Mouse (Mus musculus): ENCODE results near the gene Nanos1. TPM values are rescaled to one million over a fixed set of nuclear protein-coding genes. Genes with fewer than 3 reads are reported as not detected.

Nanos1 gene
- total and polyA plus RNA-seq, 3 experiments: 0.73 to 1.2 (median 1.2) TPM

GRCm38 (mm10) chr19:60788214-60788960 is 32.6 kb downstream of the Nanos1 start:
- no peak for DNase-seq

- DNase-seq: no peak
Measured at GRCm38 (mm10) chr19:60789452-60789851, 33.7 kb downstream of the Nanos1 start.

DNA sequence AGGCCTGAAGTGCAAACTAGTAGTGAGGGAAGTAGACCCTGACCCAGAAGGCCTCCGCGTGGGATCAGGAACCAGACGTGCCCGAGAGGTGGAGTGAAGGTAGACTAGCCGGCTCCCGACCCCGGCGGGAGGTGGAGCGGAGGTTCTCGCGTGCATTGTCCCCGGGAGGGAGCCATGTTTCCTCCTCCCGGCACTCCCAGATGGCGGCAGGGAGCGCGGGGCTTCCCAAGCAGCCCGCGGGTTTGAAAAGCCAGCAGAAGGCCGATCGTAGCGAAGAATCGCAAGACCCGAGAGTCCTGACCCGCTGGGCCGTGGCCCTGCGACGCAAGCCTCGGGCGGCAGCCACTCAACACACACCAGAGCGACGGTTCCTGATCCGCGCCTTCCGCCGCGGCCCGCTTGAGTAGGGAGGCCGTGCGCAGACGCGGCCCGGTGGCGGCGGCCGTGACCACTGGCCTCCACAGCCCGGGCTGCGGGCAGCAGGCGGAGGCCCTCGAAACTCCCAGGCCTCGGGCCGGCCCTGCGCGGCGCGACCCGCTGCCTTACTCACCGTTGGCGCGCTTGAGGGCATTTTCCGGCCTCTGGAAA is 34.2 kb downstream of the Nanos1 start:
- DNase-seq: peak; percentile 73

DNA sequence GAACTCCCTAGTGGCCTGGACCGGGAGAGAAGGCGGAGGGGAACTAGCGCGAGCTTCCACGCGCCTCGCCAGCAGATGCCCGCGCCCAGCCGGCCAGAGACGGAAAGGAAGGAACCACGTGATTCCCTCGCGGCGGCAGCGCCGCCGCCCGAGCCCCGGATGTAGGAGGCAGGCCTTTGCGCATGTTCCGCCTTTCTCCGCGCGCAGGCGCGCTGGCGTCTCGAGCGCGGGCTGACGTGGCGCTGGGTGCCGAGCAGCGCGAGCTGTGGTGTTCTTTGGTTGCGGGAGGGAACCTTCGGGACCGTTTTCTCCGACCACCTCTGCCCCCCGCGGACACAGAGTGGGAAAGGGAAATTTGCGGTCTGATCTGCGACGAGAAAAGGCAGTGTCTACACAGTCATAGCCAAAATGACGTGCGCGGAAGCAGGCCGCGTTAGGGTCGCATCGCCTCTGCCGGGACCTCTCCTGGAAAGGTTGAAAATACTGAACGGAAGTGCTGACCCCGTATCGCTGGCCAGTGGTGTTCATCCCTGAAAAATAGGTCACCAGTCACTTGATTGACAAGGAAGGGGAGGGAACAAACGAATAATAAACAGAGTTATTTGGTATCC is 34.9 kb downstream of the Nanos1 start, which contains the start of gene Eif3a:
TSS of gene Eif3a (minus strand) at position 108 of the 611 bp plus-strand sequence.
- peak; percentile 97 for DNase-seq

DNA sequence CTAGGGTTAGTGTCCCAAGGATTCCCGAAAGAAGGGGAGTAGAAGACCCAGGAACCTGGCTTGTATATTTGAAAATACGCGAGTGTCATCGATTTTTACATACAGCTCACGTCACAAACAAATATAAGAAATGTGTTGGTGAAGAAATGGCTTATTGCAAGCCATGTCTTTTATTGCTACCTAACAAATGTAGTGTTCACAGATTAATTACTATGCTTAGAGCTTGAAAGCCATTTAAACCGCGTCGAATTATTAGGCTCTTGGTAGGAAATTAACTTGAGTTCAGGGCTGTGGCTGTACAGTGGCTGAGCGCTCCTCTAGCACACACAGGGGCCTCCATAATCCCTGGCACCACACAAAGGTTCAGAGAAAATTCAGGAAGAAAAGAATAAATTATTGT is 35.4 kb downstream of the Nanos1 start:
- DNase-seq: peak; percentile 7

DNA sequence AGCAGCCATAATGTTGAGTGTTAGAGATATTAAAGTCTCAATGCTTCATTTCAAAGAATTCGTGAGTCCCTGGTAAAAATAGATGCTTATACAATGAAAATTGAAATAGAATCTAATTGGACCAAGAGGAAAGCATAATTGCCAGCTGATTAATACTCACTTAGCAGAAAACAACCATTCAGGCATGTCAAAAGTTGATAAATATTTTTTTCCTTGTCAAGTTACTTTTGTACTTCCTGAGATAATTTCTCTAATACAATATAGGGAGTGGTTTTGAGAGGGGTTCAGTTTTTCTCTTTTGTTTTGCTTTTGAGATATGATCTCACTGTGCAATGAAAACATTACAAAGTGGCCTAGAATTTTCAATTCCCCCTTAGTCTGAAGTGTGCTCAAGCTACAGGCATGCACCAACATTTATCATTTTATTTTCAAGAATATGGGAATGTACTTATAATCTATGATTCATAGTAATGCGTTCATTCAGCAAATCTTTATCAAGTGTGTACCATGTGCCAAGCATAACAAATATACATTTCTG is 37.5 kb downstream of the Nanos1 start:
- DNase-seq: no peak

DNA sequence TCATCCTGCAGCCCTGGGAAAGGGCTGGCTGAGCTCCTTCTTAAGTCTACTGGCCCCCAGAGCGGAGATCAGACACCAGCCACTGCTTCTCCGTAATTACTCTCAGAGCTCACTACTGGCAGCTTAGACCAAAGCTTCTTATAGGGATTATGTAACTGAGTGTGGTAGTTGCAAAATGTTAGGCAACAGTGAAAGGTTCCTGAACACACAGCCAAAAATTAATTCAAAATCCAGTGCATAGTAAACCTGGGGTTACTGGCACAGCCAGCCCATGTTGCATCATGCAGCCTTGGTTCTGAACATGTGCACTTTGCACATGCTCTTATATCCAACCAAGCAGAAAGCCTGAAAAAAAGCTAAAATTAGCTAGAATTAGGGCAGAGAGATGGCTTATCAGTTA is 39.5 kb downstream of the Nanos1 start:
- peak; percentile 70 for DNase-seq

- DNase-seq: no peak
Measured at GRCm38 (mm10) chr19:60797415-60797814, 41.6 kb downstream of the Nanos1 start.

DNA sequence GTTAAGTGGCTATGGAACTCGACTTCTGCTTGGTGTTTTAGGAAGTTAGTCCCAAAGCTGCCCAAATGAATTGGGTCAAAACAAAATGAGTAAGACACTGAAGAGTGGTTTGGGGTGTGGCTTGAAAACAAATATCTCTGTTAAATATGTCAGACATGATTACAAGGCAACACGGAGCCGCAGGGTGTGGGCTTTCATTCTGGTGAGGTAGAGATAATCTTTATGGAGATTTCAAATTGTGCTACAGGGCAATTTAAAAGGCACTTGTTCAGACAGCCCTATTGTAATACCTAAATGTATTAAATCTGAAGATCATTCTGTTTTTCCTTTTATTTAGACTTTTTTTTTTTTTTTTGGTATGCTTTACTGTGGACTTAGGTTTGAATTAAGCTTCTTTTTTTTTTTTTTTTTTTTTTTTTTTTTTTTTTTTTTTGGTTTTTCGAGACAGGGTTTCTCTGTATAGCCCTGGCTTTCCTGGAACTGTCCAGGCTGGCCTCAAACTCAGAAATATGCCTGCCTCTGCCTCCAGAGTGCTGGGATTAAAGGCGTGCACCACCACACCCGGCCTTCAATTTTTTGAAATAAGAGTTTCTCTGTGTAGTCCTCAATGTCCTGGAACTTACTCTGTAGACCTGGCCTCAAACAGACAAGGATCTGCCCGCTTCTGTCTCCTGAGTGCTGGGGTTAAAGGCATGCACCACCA is 44.2 kb downstream of the Nanos1 start:
- no peak for DNase-seq

GRCm38 (mm10) chr19:60804903-60805302 is 49.1 kb downstream of the Nanos1 start:
- DNase-seq: no peak

Small RNA genes within 50 kb of the gene (microRNA-seq; reads per million reads assigned to microRNA genes)
- 0 reads per million in 2 experiments for gene mmu-mir-3084-1

Other genes with a start within 250 kb of the Nanos1 start
- gene Cacul1, start 175.0 kb upstream of the Nanos1 start, total RNA-seq (2021): 10 to 100 TPM; 37.0 to 48.0 TPM
- gene Cacul1, start 175.0 kb upstream of the Nanos1 start, polyA plus RNA-seq (2012; rRNA removed): 21.5 and 23.2 TPM in 2 replicates
- 100 to 1,000 TPM; 126 to 169 TPM for gene Eif3a, start 34.7 kb downstream of the Nanos1 start, total RNA-seq (2021)
- gene Eif3a, start 34.7 kb downstream of the Nanos1 start, polyA plus RNA-seq (2012; rRNA removed): 13.6 and 17.7 TPM in 2 replicates
- 10 to 100 TPM; 43.8 to 51.3 TPM for gene Fam45a, start 55.6 kb downstream of the Nanos1 start, total RNA-seq (2021)
- 1.6 and 1.9 TPM in 2 replicates for gene Fam45a, start 55.6 kb downstream of the Nanos1 start, polyA plus RNA-seq (2012; rRNA removed)
- 1 to 10 TPM; 4.9 to 6.1 TPM for gene Sfxn4, start 105.5 kb downstream of the Nanos1 start, total RNA-seq (2021)
- gene Sfxn4, start 105.5 kb downstream of the Nanos1 start, polyA plus RNA-seq (2012; rRNA removed): 0.91 and 1.7 TPM in 2 replicates
- gene Prdx3, start 118.6 kb downstream of the Nanos1 start, total RNA-seq (2021): 100 to 1,000 TPM; 730 to 855 TPM
- 540 and 603 TPM in 2 replicates for gene Prdx3, start 118.6 kb downstream of the Nanos1 start, polyA plus RNA-seq (2012; rRNA removed)
- 10 to 100 TPM; 16.6 to 36.3 TPM for gene Grk5, start 133.8 kb downstream of the Nanos1 start, total RNA-seq (2021)
- gene Grk5, start 133.8 kb downstream of the Nanos1 start, polyA plus RNA-seq (2012; rRNA removed): 1.2 and 1.5 TPM in 2 replicates